Mouse (Mus musculus): ENCODE measurements around the gene Adamts10. TPM values are rescaled to one million over a fixed set of nuclear protein-coding genes. Genes with fewer than 3 reads are reported as not detected.

The Adamts10 gene
- polyA plus RNA-seq (2016; fragmentation: Nextera tagmentation; extraction: Ambion mirVana), result 58.3 and 70.1 TPM in 2 replicates

GRCm38 (mm10) chr17:33523918-33524755 is at the start of gene Adamts10:
Gene Adamts10, plus strand, starts transcription at chr17:33524204.
- Histone ChIP-seq H3K27ac (replicated peaks) (peak within 1 kb of the TSS; percentile 93), H3K4me3 (peak within 1 kb of the TSS; percentile 78), H3K27me3 (replicated peaks; ENCODE audit: low read depth, poor library complexity, severe bottlenecking) (no peaks in the 10 kb centered on the region), H3K36me3 (replicated peaks) (peaks cover 24% of the 10 kb centered on the region), H3K9me3 (no peaks in the 10 kb centered on the region), H3K4me1 (peaks cover 53% of the 10 kb centered on the region)
- DNase-seq (ENCODE audit: low spot score), result peak; percentile 90
- under 1% methylated on average over 44 of the region's 44 CpGs for WGBS

DNA sequence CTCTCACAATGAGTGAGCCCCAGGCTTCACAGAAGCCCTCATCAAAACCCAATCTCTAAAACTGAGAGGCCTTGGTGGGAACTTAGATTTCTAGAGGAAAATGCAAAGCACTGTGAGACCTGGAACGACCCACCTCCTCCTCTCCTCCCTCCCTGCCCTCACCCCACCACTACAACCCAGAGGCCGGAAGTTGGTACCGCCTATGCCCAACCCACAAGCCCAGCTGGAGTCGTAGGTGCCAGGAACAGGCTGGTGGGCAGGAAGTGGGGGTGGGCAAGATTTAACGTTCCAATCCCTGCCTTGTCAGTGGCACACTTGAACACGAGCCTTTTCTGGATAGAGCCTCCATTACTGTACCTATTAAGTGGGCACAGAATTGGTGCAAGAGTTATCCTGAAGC is 40.0 kb upstream of the Adamts10 start:
- no peaks in the 10 kb centered on the region for H3K27me3 ChIP-seq (replicated peaks; ENCODE audit: low read depth, poor library complexity, severe bottlenecking)
- H3K4me3 ChIP-seq, result no peak overlapping the region
- no peaks in the 10 kb centered on the region for H3K9me3 ChIP-seq
- no peaks in the 10 kb centered on the region for H3K36me3 ChIP-seq (replicated peaks)
- H3K4me1 ChIP-seq, result no peaks in the 10 kb centered on the region
- DNase-seq (ENCODE audit: low spot score), result no peak
- H3K27ac ChIP-seq (replicated peaks), result no peak overlapping the region
- WGBS, result 46% methylated on average over 6 of the region's 6 CpGs

- DNase-seq (ENCODE audit: low spot score), result no peak
- no peak overlapping the region for H3K4me3 ChIP-seq
- no peaks in the 10 kb centered on the region for H3K9me3 ChIP-seq
- no peaks in the 10 kb centered on the region for H3K4me1 ChIP-seq
- no peaks in the 10 kb centered on the region for H3K27me3 ChIP-seq (replicated peaks; ENCODE audit: low read depth, poor library complexity, severe bottlenecking)
- H3K27ac ChIP-seq (replicated peaks), result no peak overlapping the region
- WGBS, result 77% methylated on average over 2 of the region's 2 CpGs
- no peaks in the 10 kb centered on the region for H3K36me3 ChIP-seq (replicated peaks)
Measured at GRCm38 (mm10) chr17:33487211-33487610, 36.8 kb upstream of the Adamts10 start.

GRCm38 (mm10) chr17:33487652-33488051 is 36.4 kb upstream of the Adamts10 start:
- DNase-seq (ENCODE audit: low spot score), result no peak
- no peaks in the 10 kb centered on the region for H3K4me1 ChIP-seq
- no peak overlapping the region for H3K27ac ChIP-seq (replicated peaks)
- no peak overlapping the region for H3K4me3 ChIP-seq
- WGBS, result 82% methylated on average over 1 of the region's 1 CpGs
- H3K36me3 ChIP-seq (replicated peaks), result no peaks in the 10 kb centered on the region
- H3K27me3 ChIP-seq (replicated peaks; ENCODE audit: low read depth, poor library complexity, severe bottlenecking), result no peaks in the 10 kb centered on the region
- H3K9me3 ChIP-seq, result no peaks in the 10 kb centered on the region

DNA sequence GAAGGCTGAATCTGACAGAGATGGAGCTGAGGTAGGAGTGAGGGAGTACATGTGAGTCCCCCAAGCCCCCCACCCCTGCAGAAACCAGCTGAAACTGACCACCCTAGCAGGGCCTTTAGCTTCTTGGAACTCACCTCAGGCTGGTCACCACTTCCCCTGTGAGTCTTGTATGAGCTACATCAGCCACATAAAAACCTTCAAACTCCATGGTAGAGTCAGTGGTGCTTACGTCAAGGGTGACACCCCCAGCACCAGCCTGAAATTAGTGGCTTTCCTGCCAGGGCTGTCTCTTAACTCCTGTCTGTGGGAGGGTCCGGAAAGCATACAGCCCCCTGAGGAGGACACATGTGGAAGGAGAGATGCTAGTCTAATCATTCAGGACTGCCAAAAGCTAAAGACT is 32.6 kb upstream of the Adamts10 start:
- DNase-seq (ENCODE audit: low spot score), result no peak

GRCm38 (mm10) chr17:33493065-33493464 is 30.9 kb upstream of the Adamts10 start:
- H3K9me3 ChIP-seq, result no peaks in the 10 kb centered on the region
- no peak overlapping the region for H3K4me3 ChIP-seq
- peak; percentile 20 for DNase-seq (ENCODE audit: low spot score)
- no peaks in the 10 kb centered on the region for H3K36me3 ChIP-seq (replicated peaks)
- no peaks in the 10 kb centered on the region for H3K4me1 ChIP-seq
- WGBS, result 63% methylated on average over 6 of the region's 6 CpGs
- H3K27me3 ChIP-seq (replicated peaks; ENCODE audit: low read depth, poor library complexity, severe bottlenecking), result no peaks in the 10 kb centered on the region
- no peak overlapping the region for H3K27ac ChIP-seq (replicated peaks)

More for the DNA sequence above, 32.6 kb upstream of the Adamts10 start:
- Histone ChIP-seq H3K4me3 (no peak overlapping the region), H3K27me3 (replicated peaks; ENCODE audit: low read depth, poor library complexity, severe bottlenecking) (no peaks in the 10 kb centered on the region), H3K9me3 (no peaks in the 10 kb centered on the region), H3K36me3 (replicated peaks) (no peaks in the 10 kb centered on the region), H3K4me1 (no peaks in the 10 kb centered on the region), H3K27ac (replicated peaks) (no peak overlapping the region)
- 93% methylated on average over 2 of the region's 2 CpGs for WGBS

DNA sequence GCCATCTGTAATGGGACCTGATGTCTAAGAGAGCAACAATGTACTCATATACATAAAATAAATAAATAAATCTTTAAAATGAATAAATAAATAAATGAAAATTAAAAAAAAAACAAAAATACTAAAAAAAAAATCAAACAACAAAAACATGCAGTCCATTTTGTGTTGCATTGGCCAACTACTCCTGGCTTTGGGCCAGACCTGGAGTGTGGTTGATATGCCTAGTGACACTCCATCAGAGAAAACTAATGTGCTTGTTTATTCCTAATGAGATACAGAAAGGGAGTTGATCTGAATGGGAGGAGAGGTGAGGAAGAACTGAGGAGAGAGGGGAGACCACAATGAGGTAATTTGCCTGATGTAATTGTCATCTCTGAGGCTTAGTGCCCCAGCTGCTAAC is 29.4 kb upstream of the Adamts10 start:
- Histone ChIP-seq H3K27me3 (replicated peaks; ENCODE audit: low read depth, poor library complexity, severe bottlenecking) (no peaks in the 10 kb centered on the region), H3K4me3 (no peak overlapping the region), H3K9me3 (no peaks in the 10 kb centered on the region), H3K27ac (replicated peaks) (no peak overlapping the region), H3K4me1 (no peaks in the 10 kb centered on the region), H3K36me3 (replicated peaks) (no peaks in the 10 kb centered on the region)
- DNase-seq (ENCODE audit: low spot score), result no peak

- Histone ChIP-seq H3K4me3 (no peak overlapping the region), H3K27ac (replicated peaks) (no peak overlapping the region), H3K36me3 (replicated peaks) (no peaks in the 10 kb centered on the region), H3K4me1 (no peaks in the 10 kb centered on the region), H3K27me3 (replicated peaks; ENCODE audit: low read depth, poor library complexity, severe bottlenecking) (no peaks in the 10 kb centered on the region), H3K9me3 (no peaks in the 10 kb centered on the region)
- DNase-seq (ENCODE audit: low spot score), result no peak
- WGBS, result 76% methylated on average over 1 of the region's 1 CpGs
Measured at GRCm38 (mm10) chr17:33498918-33499317, 25.1 kb upstream of the Adamts10 start.

- no peak for DNase-seq (ENCODE audit: low spot score)
- no peaks in the 10 kb centered on the region for H3K36me3 ChIP-seq (replicated peaks)
- no peaks in the 10 kb centered on the region for H3K9me3 ChIP-seq
- 92% methylated on average over 1 of the region's 1 CpGs for WGBS
- H3K4me1 ChIP-seq, result no peaks in the 10 kb centered on the region
- no peaks in the 10 kb centered on the region for H3K27me3 ChIP-seq (replicated peaks; ENCODE audit: low read depth, poor library complexity, severe bottlenecking)
- no peak overlapping the region for H3K27ac ChIP-seq (replicated peaks)
- H3K4me3 ChIP-seq, result no peak overlapping the region
Measured at GRCm38 (mm10) chr17:33508386-33508785, 15.6 kb upstream of the Adamts10 start.

DNA sequence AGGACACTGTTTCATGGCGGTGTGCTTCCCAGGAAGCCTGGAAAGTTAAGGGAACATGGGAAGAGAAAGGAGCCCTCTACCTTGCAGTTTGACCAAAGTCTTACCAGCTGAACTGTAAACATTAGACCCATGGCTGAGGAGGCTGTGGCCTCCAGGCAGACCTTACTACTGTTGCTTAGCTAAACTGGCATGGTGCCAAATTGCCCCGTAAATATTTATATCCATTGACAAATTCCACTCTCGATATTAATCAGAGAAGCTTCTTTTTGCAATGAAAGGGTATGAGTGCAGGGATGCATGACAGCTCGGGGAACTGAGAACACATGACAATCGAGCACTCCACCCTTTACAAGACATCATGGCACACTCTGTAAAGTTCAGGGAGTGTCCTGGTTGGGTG is 13.8 kb upstream of the Adamts10 start:
- 88% methylated on average over 5 of the region's 5 CpGs for WGBS
- no peaks in the 10 kb centered on the region for H3K36me3 ChIP-seq (replicated peaks)

DNA sequence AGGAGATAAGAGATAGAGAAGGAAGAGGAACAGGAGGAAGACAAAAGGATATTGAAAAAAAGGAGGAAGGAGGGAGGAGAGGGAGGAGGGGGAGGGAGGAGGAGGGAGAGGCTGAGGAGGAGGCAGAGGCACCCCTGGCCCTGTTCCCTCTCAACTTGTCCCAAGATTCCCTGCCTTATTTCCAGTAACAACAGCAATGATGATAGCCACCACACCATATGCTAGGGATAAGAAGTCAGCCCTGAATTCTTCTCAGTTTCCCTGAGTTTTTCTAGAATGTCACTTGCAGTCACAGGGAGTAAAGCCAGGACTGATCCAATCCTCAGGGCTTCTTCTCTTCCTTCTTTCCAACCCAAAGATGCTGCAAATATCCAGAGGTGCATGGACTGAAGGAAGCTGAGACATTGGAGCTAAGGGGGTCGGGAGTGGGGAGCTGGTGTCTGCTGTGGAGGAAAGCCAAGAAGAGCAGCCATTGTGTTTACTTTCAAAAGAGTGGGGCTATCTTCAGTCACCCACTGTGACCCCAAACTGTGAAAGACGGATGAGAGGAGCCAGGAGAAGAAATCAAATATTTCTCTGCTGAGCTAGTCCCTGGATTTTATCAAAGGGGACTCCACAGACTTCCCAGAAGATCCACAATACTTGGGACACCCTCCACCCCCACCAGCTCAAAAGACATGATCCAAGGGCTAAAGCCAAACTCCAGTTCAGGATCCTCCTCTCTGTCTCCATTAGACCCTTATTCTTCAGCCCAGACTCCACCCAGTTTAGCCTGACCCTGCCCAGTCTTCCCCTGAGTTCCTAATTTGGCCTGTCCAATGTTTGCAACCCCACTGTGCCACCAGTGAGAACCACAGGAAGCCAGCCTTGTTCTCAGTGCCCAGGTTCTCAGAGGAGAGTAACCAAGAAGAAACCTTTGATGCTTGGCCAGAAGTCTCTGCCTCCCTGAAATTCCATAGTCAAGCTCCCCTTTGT is 11.3 kb upstream of the Adamts10 start:
- DNase-seq (ENCODE audit: low spot score), result no peak
- 29% methylated on average over 2 of the region's 2 CpGs for WGBS
- no peak overlapping the region for H3K27ac ChIP-seq (replicated peaks)

More for the DNA sequence above, 13.8 kb upstream of the Adamts10 start:
- no peaks in the 10 kb centered on the region for H3K9me3 ChIP-seq
- H3K27me3 ChIP-seq (replicated peaks; ENCODE audit: low read depth, poor library complexity, severe bottlenecking), result no peaks in the 10 kb centered on the region
- H3K4me3 ChIP-seq, result no peak overlapping the region
- H3K27ac ChIP-seq (replicated peaks), result no peak overlapping the region
- no peak for DNase-seq (ENCODE audit: low spot score)
- no peaks in the 10 kb centered on the region for H3K4me1 ChIP-seq

GRCm38 (mm10) chr17:33513874-33514273 is 10.1 kb upstream of the Adamts10 start:
- Histone ChIP-seq H3K4me3 (no peak overlapping the region), H3K27ac (replicated peaks) (no peak overlapping the region), H3K4me1 (no peaks in the 10 kb centered on the region), H3K27me3 (replicated peaks; ENCODE audit: low read depth, poor library complexity, severe bottlenecking) (no peaks in the 10 kb centered on the region), H3K36me3 (replicated peaks) (no peaks in the 10 kb centered on the region), H3K9me3 (no peaks in the 10 kb centered on the region)
- 88% methylated on average over 5 of the region's 5 CpGs for WGBS
- DNase-seq (ENCODE audit: low spot score), result no peak

More for the DNA sequence above, 11.3 kb upstream of the Adamts10 start:
- Histone ChIP-seq H3K4me3 (no peak overlapping the region), H3K27me3 (replicated peaks; ENCODE audit: low read depth, poor library complexity, severe bottlenecking) (no peaks in the 10 kb centered on the region), H3K36me3 (replicated peaks) (no peaks in the 10 kb centered on the region), H3K4me1 (no peaks in the 10 kb centered on the region), H3K9me3 (no peaks in the 10 kb centered on the region)
